Mouse (Mus musculus): ENCODE measurements at regions not wholly inside any gene's neighbourhood (a gene's known extent, or its start where the extent isn't known, plus 50 kb on each side); places are given as distances from the start of the nearest gene placed in this dataset.

DNA sequence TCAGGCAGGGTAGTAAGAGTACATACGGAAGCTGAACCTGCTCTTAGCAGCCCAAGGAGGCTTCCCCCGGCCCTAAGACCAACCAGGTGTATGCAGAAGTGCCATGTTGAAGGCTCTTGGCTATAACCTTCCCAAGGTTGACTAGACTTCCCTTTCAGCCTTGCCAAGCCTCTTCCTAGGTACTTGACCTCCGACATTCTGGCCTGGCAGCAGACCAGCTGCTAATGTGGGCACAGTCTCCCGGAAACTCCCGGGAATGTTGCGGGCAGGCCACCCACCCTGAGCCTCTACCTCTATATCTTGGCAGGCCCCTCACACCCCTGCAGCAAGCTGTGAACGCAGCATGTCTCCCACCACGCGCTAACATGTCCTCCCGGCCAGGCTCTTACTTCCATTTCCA is 201.1 kb downstream of the Thbs2 start:
- no peak for DNase-seq

- no peak for DNase-seq
Observed at GRCm38 (mm10) chr17:14481746-14482145, 202.4 kb downstream of the Smoc2 start.

GRCm38 (mm10) chr17:14478938-14479505 is 199.7 kb downstream of the Smoc2 start:
- DNase-seq, result no peak

DNA sequence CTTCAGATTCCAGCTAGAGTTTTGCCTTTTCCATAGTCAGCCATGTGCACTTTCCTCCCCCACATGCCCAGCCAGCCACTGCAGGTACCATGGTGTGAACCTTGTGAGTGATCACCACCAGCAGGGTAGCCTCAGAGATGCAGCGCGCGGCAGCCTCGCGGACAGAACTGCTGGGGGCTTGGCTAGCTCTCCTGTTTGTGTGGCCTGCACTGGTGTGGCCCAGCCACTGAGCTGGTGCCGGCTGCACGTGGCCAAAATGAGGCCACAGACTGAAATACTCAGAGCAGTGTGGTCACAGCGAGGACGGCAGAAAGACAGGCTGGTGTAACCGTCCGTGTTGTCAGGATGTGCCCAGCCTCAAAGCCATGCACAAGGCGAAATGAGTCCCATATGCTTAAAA is 197.4 kb downstream of the Smoc2 start:
- DNase-seq, result no peak

- no peak for DNase-seq
Observed at GRCm38 (mm10) chr17:14475778-14476647, 196.7 kb downstream of the Smoc2 start.

GRCm38 (mm10) chr17:14475277-14475676 is 196.0 kb downstream of the Smoc2 start:
- DNase-seq, result no peak

GRCm38 (mm10) chr17:14468754-14469488 is 189.6 kb downstream of the Smoc2 start:
- DNase-seq, result no peak

DNA sequence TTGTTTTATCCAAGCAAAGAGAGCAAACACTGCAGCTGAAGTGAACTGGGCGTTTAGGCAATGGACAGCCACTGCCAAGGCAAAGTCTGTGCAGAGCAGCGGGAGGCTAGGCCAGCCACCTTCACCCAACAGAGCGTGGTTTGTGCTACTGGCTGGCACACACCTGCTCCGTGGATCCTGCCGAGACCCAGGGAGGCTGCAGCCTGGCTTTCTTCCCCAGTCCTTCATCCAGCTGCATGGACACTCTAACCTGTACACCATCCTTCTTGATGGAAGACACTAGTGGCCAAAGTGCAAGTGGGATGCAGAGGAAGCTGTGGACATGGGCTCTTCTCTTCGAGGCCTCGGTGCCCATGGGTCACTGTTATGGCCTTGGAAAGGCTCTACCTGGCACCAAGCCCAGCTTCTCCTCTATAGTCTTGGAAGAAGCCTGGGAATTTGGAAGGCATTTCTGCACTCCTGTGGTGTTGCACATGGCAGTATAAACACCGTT is 176.0 kb downstream of the Smoc2 start:
- no peak for DNase-seq
